Mouse (Mus musculus): ENCODE data around the gene Hspg2.

The Hspg2 gene

GRCm38 (mm10) chr4:137461981-137462690, 6.4 kb upstream of the Hspg2 start:
- peak; percentile 60 for DNase-seq

GRCm38 (mm10) chr4:137465125-137465787, 3.3 kb upstream of the Hspg2 start:
- no peak for DNase-seq

- DNase-seq = no peak
Observed at GRCm38 (mm10) chr4:137466991-137467390, 1.6 kb upstream of the Hspg2 start.

GRCm38 (mm10) chr4:137467525-137467924, 1.0 kb upstream of the Hspg2 start:
- DNase-seq = no peak

- no peak for DNase-seq
Observed at GRCm38 (mm10) chr4:137469081-137469844, 694 bp downstream of the Hspg2 start.

GRCm38 (mm10) chr4:137469845-137470692, 1.5 kb downstream of the Hspg2 start:
- no peak for DNase-seq

- DNase-seq = no peak
Observed at GRCm38 (mm10) chr4:137470701-137471317, 2.2 kb downstream of the Hspg2 start.

- no peak for DNase-seq
Observed at GRCm38 (mm10) chr4:137471326-137471725, 2.8 kb downstream of the Hspg2 start.

GRCm38 (mm10) chr4:137473240-137473639, 4.7 kb downstream of the Hspg2 start:
- DNase-seq = no peak

GRCm38 (mm10) chr4:137473701-137474388, 5.3 kb downstream of the Hspg2 start:
- DNase-seq = peak; percentile 39

- no peak for DNase-seq
Observed at GRCm38 (mm10) chr4:137474694-137475093, 6.1 kb downstream of the Hspg2 start.

- no peak for DNase-seq
Observed at GRCm38 (mm10) chr4:137475271-137476050, 6.9 kb downstream of the Hspg2 start.

GRCm38 (mm10) chr4:137476065-137476760, 7.6 kb downstream of the Hspg2 start:
- DNase-seq = peak; percentile 45

GRCm38 (mm10) chr4:137476761-137477237, 8.2 kb downstream of the Hspg2 start:
- DNase-seq = peak; percentile 54

GRCm38 (mm10) chr4:137477611-137478010, 9.0 kb downstream of the Hspg2 start:
- DNase-seq = no peak

GRCm38 (mm10) chr4:137478306-137478705, 9.7 kb downstream of the Hspg2 start:
- DNase-seq = no peak

- DNase-seq = no peak
Observed at GRCm38 (mm10) chr4:137479757-137480156, 11.2 kb downstream of the Hspg2 start.

- DNase-seq = no peak
Observed at GRCm38 (mm10) chr4:137480191-137480992, 11.8 kb downstream of the Hspg2 start.

GRCm38 (mm10) chr4:137480993-137481340, 12.4 kb downstream of the Hspg2 start:
- no peak for DNase-seq
